Mouse (Mus musculus) adrenal gland, postnatal 10 days (tissue): ENCODE results near the gene Kat6b. TPM values are rescaled to one million over a fixed set of nuclear protein-coding genes. Genes with fewer than 3 reads are reported as not detected.
"Not testable (repeated sequence)": the region's sequence is repeated elsewhere in the genome, so short reads cannot be mapped to it uniquely, and the experiment has no call there.

Experiments
- DNase-seq: peaks from one replicate; pipeline ENCODE4 v3.0.0; 2021; ENCODE audit warnings: mixed read lengths
- long read RNA-seq, 2 experiments: library from polyadenylated mRNA; stranded (forward); transcript quantifications; one replicate each; pipeline ENCODE4 v2.0.0; 2021
- total RNA-seq, 2 experiments: library from RNA; stranded (reverse); gene quantifications; 2 replicates each; pipeline ENCODE4 v1.2.3; 2021

The Kat6b gene
- total RNA-seq = 10 to 100 TPM; 31.7 to 51.3 TPM
- long read RNA-seq, experiment 1, partial matches to known transcripts = 1 of 4 reads
- long read RNA-seq, experiment 1, other reads (novel, unspliced or antisense) = 3 of 4 reads
- long read RNA-seq, experiment 2, partial matches to known transcripts = 0 of 1 reads
- long read RNA-seq, experiment 2, other reads (novel, unspliced or antisense) = 1 of 1 reads

DNA sequence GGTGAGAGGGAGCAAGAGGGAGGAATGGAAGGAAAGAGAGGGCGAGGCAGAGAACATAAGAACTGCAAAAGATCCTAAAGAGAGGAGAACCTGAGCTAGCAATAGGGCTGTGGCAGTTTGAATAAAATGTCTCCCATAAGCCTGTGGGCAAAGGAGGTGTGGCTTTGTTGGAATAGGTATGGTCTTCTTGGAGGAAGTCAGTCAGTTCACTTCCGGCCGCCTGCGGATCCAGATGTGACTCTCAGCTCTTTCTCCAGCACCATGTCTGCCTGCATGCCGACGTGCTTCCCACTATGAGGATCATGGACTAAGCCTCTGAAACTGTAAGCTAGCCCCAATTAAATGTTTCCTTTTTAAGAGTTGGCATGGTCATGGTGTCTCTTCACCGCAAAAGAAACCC, at the start of gene Kat6b:
Kat6b (plus strand) TSS at position 204 of the 400 bp plus-strand sequence.
- no peak for DNase-seq

DNA sequence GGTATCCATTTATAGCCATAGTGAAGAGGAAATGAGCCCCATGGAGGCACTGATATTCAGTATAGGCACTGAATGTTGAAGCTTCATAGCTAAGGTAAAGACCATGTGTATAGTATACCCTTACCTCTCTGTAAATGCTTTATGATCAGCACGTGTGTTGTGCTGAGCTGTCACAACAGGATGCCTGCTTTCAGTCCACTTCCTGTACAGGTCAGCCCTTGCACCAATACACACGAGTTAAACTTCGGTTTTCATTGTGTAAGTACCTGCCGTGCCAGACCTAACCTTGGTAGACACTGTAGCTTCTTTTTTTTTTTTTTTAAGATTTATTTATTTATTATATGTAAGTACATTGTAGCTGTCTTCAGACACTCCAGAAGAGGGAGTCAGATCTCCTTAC, 47.8 kb upstream of the Kat6b start:
- DNase-seq = no peak

DNA sequence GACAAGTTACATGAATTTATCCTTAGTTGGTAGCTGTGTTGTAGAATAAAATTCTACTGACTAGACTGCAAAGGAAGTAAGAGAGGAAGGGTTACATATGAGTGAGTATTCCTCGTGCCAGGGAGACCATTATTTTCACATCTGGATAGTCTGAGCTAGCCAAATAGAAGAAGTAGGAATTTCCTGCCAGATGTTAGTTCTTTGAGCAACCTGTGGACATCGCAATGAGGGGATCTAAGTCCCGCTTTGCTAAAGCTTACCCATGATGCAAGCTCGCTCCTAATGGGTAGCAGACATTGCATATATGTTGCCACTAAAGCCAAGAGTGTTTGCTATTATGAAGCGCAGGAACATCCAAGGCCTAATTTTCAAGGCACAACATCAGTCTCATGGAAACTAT, 47.2 kb upstream of the Kat6b start:
- DNase-seq = no peak

DNA sequence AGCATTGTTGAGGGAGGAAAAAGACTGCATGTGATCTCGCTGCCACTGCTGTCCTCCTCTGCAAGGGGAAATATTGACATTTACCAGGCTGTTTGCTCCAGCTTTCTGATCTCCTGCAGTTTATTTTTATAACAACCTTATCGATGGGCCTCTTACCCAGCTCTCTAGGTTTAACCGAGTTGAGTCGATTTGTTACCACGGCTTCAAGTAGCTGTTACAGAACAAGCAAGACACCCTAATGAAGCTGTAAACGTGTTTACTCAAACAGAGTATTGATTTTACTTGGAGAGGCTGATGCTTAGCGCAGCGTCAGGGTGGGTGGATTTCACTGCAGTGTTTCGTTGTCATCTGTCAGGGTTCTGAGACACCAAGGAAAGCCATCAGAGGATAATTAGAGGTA, 46.5 kb upstream of the Kat6b start:
- no peak for DNase-seq

DNA sequence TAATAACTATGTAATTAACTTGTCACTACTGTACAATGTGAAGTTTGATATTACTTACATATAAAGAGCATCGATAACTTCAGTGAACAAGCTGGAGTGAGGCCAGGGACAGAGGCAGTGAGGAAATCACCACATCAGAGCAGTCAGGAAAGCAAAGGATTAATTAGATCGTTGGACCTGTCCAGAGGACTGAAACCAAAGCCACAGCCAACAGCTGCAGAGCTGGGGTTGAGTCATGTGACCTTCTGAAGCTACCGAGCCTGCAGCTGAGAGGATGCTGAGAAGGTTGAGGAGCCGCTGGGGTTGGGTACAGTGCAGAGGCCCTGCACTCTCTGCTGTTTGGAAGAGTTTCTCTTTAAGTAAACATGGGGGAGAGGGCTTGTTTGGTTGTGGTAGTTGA, 41.4 kb upstream of the Kat6b start:
- peak; percentile 53 for DNase-seq

DNA sequence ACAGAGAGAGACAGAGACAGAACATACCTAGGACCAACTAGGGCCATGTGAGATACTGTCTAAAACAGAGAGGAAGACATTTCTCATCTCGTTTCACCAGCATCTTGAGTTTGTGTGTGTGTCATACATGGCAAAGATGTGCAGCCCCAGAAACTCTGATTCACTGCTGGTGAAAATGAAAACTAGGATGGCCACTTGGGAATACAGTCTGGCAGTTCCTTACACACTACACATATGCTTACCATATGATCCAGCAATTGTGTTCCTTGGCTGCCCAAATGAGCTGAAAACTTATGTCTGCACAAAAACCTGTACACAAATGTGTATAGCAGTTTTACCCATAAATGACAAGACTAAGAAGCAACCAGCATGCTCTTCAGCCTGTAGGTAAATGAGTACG, 40.7 kb upstream of the Kat6b start:
- DNase-seq = no peak

DNA sequence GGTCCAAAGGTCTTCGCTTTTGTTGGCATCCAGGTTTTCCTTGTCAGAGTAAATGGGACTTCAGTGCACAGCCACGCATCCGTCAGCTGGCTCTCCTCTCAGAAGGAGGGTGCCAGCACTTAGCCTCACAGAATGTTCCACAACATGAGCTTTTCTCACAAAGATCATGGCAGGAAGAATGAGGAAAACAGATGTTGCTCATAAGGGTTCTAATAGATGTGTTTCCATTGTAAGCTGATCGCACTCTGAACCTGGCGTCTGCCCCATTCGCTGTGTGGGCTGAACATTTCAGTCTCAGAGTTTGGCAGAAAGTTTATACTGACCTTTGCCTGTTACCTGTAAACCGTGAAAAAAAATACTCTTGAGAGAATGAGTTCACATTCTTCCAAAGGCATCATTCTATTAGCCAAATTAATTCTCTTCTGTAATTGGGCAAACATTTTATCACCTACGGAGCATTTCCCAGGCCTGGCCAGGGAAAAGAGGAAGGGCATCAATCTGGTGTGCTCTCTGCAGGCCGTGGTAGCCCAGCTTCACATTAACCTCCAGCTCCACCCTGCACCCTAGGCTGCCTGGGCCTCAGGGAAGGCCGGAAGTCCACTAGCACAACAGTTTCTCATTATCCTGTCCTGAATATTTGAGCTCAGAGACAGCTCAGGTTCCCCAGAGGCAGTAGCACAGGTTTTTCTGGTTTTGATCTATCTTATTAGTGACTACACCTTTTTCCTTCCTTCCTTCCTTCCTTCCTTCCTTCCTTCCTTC, 39.3 kb upstream of the Kat6b start:
- DNase-seq = no peak

DNA sequence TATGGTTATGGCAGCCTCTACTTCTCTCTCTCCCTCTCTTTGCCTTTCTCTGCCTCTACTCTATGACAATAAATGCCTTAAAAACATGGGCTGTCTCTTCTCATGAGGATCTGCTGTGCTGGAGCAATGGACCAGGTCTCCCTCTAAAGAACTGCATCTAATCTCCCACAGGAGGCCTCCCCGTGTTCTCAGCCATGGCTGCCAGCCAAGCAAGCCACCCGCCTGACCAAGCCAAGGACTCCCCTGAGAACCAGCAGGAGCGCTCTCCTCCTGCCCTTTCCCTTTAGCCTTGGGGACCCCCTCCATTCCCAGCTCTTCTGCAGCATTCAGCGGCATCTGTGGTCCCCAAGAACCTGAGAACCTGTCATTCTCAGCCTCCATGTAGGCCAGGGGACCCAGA, 28.7 kb upstream of the Kat6b start:
- peak; percentile 71 for DNase-seq

DNA sequence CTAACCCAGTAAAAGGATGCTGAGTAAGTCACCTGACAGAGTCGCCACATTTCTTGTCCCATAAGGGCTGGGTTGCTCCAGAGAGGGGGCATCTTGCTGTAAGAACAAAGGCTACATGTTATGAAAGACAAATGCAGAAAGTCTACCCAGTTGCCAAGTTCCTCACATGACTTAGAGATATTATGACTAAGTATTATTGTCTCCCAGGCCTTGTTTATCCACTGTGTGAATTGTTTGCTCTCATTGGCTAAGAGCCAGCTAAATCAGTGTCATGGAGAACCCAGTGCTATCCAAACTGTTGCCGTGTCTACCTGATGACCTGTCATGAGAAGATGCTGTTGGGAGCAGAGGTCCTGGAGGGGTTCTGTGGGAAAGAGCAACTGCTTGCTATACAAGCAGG, 27.3 kb upstream of the Kat6b start:
- no peak for DNase-seq

DNA sequence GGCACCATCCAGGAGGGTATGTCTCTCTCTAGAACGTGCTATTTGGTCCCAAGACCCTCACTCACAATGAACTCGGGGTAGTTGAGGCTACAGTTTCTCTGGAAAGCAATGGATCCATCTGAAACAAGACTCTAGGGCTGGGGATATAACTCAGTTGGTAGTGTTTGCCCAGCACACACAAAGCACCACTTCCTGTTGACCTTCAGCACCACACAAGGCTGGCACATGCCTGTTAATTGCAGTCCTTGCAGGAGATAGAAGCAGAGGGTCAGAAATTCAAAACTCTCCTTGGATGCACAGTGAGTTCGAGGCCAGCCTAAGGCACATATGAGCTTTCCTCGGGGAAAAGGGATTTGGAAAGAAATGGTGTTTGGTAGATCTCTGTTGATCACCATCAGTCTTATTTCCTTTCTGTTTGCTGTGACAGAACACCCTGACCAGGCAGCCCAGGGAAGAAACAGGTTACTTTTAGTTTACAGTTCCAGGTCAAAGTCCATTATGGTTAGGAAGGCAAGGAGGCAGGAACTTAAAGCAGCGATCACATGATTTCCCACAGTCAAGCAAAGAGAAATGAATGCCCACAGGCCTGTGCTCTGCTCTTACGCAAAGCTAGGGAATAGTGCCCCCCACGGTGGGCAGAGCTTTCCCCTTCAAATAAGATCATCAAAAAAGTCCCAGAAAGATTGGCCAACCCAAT, 25.4 kb upstream of the Kat6b start:
- no peak for DNase-seq

DNA sequence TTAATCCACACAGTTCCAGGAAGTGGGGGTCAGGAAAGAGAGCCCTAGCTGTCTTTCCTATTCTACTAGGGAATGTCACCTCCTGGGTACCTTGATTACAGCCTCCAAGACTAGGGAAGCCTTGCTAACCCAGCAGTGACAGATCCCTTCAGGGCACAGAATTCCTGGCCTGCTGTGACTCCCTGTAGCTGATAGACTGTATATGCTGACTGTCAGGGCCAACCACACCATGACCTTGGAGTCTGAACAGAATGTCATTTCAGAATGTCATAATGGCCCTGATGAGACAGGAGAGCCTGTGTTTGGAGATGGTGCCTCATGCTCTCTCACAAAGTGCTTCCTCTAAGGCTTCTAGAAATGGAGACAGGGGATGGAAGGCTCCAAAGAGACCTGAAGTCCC, 24.7 kb upstream of the Kat6b start:
- no peak for DNase-seq

DNA sequence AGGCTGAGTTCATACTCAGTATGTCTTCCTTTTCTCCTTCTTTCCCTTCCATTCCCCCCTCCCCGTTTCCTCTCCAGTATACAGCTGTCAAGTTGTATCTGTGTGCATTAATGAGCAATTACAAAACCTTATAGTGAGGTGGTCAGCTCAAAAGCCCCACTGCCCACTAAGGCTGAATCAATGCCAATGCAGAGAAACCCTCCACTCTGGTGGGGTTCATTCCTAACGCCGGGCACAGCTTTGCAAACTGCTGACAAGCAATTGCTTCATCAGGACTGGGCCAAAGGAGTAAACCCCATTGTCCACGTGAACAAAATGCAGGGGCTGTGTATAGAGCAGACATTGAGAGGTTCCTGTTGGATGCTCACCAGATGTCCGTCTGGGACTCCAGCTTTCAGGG, 23.4 kb upstream of the Kat6b start:
- no peak for DNase-seq

DNA sequence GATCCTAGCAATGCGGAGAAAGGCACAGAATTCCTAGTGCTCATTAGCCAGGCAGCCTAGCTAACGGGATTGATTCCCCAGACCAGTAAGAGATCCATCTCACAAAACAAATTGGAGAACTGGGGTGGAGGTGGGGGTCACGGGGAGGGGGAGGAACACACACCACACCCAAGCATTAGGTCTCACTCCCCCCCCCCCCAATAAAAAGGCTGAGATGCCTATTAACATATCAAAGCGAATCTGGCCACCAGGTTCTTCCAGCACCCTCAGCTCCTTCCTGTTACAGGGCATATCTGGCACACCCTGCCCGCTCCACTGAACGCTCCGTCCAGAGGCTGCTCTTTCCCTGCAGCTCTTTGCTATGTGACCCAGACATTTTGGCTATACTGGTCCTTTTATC, 22.5 kb upstream of the Kat6b start:
- DNase-seq = no peak

DNA sequence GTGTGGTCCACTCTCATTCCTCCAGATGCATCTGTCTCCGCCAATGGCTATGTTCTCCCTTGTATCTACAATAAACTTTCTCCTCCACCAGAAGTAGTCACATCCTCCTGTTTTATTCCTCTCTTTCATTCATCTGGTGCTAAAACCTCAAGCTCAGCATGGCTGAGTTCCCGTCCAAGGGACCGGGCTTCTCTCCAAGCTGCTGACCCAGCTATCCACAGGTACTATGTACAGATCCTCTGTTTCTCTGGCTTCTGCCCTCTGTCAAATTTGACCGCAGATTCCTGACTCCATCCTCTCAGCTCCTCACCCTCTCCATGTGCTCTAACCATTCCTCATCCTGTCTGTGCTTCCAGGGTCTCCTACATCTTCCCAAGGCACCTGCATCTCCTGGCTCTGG, 22.1 kb upstream of the Kat6b start:
- DNase-seq = no peak

DNA sequence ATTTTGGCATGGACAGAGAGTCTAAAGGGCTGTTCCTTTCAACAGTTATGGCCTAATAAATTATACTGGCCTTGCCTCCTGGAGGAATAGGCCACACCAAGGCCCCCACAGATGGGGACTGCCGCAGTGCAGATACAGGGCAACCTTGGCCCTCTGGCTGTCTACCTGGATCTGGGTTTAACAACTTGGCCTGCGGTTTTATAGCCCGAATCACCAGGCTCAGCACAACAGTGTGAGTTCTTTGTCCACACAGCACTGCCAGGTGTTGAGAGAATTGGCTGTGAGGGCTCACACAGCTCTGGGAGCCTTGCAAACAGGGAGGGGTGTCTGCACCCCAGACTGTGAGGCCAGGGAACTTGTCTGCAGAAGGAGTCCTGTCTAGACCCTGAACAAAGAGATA, 18.8 kb upstream of the Kat6b start:
- no peak for DNase-seq

DNA sequence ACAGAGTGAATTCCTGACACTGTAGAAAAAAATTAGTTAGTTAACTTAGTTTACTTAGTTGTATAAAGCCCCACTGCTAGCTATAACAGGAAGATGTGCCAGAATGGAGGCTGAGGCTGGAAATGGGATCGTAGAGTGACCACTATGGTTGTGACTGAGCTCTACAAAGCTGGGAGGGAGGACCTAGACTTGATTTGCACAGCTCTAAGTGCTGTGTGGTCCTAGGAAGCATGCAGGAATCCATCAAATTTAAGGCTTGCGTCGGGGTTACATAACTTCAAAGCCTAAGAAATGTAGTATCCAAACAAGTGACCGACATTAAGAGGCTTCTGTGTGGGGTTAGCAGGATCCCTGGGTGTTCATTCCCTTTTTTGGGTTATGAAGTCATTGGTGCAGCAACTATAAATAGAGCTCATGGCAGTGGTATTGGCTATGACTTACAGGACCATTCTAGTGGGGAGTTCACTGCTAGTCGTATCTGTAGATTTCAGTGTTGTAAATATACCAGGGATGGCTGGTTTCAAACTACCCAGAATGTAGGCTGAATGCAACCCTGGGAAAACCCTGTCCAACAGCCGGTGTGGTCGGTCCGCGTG, 18.0 kb upstream of the Kat6b start:
- no peak for DNase-seq

DNA sequence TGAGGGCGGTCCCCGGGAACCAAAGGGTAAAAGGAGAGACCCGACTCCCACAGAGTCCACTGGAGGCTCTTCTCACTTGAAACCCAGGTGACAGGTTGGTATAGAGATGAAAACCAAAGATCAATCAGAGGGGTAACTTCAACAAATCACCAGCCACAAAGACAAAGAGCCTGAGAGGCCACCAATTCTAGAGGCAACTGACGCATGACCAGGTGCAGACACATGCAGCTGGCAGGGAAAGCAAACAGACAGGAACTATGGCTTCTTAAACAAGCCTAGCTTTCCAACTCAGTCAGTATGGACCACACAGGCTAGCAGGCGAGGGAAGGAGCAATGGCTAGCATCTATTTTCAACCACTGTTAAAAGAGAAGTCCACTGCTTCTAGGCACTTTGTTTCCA, 10.8 kb upstream of the Kat6b start:
- DNase-seq = no peak

DNA sequence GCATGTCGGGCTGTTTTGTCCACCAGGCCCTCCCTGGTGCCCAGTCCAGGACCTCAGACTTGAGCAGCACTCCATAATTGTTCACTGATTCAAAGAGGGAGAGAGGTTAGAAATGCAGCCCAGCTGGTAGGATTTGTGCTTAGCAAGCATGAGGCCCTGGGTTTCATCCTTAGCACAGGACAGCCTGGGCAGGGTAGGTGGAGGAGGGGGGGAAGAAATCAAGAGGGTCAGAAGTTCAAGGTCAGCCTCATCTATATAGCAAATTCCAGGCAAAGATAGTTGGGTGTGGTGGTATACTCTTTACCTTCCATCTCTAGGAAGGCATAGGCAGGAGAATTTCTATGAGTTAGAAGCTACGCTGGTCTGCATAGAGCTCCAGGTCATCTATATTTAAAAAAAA, 9.3 kb upstream of the Kat6b start:
- DNase-seq = no peak

DNA sequence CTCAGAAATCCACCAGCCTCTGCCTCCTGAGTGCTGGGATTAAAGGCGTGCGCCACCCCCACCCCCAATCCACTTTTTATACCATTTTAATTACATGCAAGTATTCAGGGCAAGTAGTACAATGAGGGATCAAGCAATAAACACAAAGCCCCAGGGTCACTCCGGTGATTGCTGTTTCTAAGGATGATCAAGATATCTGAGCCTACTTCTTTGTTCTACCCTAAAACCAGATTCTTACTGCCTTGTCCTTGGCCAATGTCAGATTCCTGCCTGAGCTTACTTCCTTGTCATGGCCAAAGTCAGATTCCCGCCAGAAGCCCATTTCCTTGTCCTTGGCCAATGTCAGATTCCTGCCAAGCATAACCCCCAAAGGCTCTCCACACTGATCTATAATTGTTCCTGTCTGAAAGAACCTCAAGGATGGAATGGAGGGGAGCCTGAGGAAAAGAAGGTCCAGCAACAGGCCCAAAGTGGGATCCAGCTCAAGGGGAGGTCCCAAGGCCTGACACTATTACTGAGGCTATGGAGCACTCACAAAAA, 6.6 kb upstream of the Kat6b start:
- DNase-seq = not testable (repeated sequence)

DNA sequence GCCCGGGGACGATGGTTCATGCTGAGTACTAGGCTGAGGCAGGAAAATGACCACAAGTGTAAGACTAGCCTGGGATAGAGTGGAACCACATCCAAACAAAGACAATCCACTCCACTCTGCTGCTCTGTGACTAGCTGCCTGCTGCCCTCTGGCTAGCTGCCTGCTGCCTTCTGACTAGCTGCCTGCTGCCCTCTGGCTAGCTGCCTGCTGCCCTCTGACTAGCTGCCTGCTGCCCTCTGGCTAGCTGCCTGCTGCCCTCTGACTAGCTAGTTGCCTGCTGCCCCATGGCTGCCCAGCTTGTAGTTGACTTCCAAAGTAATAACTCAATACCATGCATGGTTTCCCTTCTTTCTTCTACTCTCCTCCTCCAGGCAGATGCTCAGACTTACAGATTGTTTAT, 4.1 kb upstream of the Kat6b start:
- DNase-seq = peak; percentile 27

DNA sequence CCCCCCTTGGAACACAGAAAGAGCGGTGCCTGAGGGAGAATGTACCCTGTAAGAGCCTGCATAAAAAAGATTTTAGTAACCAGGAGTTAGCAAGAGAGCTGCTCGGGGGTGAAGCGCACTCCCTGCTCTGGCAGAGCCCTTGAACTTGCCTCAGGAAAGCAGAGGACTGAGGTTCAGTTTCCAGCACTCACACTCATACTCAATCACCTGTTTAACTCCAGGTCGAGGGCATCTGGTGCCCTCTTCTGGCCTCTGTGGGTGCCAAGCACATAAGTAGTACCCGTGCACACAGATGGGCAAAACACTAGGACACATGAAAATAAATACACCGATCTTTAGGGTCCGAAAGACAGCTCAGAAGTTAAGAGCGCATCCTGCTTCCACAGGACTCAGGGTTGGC, 1.7 kb upstream of the Kat6b start:
- no peak for DNase-seq

DNA sequence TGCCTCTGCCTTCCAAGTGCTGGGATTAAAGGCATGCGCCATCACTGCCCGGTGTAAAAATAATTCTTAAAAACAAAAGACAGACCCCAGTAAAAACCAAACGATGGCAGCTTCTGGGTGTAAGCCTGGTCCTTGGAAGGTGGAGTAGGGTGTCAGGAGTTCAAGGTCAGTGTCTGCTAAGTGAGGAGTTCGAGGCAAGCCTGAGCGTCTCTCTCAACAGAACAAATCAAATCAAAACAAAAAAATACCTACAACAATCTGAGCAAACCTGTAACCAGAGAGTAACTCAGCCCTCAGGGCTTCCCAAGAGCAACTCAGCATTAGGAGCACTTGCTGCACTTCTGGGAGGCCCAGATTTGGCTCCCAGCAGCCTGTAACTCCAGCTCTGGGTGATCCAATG, 1.0 kb upstream of the Kat6b start:
- no peak for DNase-seq

DNA sequence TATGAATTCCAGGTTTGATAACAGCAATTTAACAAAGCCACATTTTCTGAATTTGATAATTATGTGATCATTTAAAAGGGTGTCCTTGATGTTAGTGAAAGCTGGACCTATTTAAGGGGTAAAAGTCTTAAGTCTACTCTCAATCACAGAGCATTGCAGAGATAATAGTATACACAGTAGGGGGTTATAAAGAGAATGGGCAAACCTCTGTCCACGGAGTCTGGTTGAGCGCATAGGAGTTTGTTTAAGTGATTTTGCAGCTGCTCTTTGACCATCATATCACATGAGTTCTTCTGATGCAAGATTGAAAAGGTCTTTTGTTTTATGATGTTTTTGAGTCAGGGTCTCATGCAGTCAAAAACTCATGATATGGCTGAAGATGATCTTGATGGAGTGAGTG, 3.0 kb downstream of the Kat6b start:
- no peak for DNase-seq
